Mouse (Mus musculus) adrenal gland, adult 18-20 months (tissue): ENCODE data around the gene Tbc1d2. TPM values are rescaled to one million over a fixed set of nuclear protein-coding genes. Genes with fewer than 3 reads are reported as not detected.

Experiments
- DNase-seq, 2 experiments: peaks; one replicate each; pipeline ENCODE4 v3.0.0; 2021 to 2022; ENCODE audit warnings: low spot score in 2 of 2
- total RNA-seq, 2 experiments: library from RNA; stranded (reverse); gene quantifications; 1 replicate in 1 of 2; 2 replicates in 1 of 2; pipeline ENCODE4 v1.2.3; 2021

The Tbc1d2 gene
- total RNA-seq, 2 experiments from 2014 or later: 1.4 to 3.3 TPM

DNA sequence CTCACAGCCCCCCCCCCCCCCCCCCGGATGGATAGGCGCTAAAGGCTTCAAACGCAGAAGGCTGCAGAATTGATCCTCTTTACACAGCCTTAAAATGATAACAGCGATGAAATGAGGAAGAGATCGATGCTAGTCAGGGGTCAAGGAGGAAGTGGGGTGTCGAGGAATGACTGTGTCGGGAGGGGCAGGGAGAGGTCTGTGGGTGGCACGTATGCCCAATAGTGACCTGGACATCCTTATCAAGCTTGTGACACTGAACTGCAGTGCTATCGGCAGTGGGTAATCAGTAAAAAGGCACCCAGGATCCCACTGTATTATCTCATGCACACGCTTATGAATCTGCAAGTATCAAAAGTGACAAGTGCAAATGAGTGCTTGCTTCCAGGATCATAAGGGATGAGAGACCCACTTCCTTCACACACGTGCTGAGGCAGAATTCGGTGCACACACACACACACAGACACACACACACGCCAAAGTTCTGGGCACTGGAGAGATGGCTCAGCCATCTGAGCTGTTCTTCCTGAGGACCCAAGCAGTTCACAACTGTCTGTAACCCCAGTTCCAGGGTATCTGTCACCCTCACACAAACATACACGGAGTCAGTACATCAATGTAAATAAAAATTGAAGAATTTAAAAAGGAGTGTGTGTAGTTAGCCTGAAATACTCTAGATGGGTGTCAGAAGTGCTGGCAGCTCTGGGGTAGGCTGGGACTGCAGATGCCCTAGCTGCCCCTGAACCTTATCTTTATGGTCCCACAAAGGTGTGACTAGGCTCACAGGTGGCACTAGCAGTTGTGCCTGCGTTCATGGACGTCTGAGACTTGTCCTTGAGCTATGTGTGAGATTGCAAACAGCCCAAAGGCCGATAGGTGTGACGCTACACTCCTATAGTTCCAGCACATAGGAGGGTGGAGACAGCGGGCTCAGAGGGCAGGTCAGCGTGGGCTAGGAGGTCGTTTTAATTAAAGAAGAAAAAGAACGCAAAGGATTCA is 91.0 kb downstream of the Tbc1d2 start:
- DNase-seq: peak in 1 of 2 experiments; percentile 10

DNA sequence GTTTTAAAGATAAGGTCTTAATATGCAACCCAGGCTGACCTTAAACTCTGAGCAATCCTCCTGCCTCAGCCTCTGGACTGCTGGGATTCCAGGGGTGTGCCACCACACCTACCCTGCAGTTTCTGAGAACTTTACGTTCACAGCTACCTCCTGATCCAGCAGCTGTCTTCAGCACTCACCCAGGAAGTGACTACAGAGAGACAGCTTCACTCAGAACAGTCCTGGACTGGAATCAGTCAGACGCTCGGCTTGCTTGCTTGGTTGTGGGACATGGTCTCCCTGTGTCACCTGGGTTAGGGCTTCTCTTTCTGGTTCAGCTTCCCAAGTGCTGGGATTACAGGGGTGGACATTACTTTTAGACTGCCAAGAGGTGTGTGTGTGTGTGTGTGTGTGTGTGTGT is 93.1 kb downstream of the Tbc1d2 start:
- no peak for DNase-seq

DNA sequence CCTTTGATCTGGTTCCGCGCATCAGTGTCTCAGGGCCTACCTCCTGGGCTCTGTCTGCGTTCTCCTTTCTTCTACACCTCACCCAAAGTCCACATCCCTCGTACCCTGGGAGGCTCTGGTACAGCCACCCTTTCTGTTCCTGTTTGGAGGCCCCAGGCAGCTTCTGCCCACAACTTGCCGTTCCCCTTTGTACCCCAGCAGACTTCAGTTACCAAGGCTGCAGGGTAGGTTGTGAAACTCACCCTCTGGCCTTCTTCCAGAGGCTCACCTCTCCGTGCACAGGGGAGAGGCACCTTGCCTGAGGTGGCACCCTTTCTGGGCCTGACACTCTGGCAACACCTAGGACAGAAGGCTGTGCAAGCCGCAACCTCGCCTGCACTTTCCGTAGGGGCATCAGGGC is 94.2 kb downstream of the Tbc1d2 start:
- DNase-seq: no peak

Other genes with a start within 250 kb of the Tbc1d2 start
- gene Hemgn, start 236.7 kb downstream of the Tbc1d2 start, total RNA-seq: not detected
- 100 to 1,000 TPM in 1 of 2 experiments, 10 to 100 TPM in 1; 90.3 to 111 TPM for gene Anp32b, start 199.3 kb downstream of the Tbc1d2 start, total RNA-seq
- gene Nans, start 161.0 kb downstream of the Tbc1d2 start, total RNA-seq: 10 to 100 TPM; 29.9 to 35.4 TPM
- gene Trim14, start 114.1 kb downstream of the Tbc1d2 start, total RNA-seq: 1 to 10 TPM; 4.7 to 5.0 TPM
- gene Coro2a, start 48.0 kb downstream of the Tbc1d2 start, total RNA-seq: 1 to 10 TPM; 2.1 to 2.6 TPM